Mouse (Mus musculus) midbrain, embryonic 13.5 days (tissue): Measurements from ENCODE around the gene Utp4. TPM values are rescaled to one million over a fixed set of nuclear protein-coding genes. Genes with fewer than 3 reads are reported as not detected.

Experiments used
- ATAC-seq: fragments of 200-750 bp; cut with Nextera tagmentation; 2 replicates; pipeline ENCODE4 v1.8.0; 2017; ENCODE audit warnings: mild to moderate bottlenecking, moderate TSS enrichment, moderate library complexity
- H3K27ac ChIP-seq: fragments of 300-500 bp; sonication (generic); 2 replicates; pipeline ENCODE4 v1.5.1; 2015; ENCODE audit warnings: inconsistent platforms, mild to moderate bottlenecking, moderate library complexity
- H3K27me3 ChIP-seq: fragments of 300-500 bp; sonication (generic); 2 replicates; pipeline ENCODE4 v1.6.1; 2015; ENCODE audit warnings: mild to moderate bottlenecking, inconsistent platforms
- H3K36me3 ChIP-seq: fragments of 300-500 bp; sonication (generic); 2 replicates; pipeline ENCODE4 v1.6.1; 2015; ENCODE audit warnings: mild to moderate bottlenecking, inconsistent platforms
- H3K4me1 ChIP-seq: fragments of 300-500 bp; sonication (generic); replicated peaks from 2 replicates; pipeline ENCODE4 v1.6.1; 2015; ENCODE audit warnings: inconsistent platforms
- H3K4me2 ChIP-seq: fragments of 300-500 bp; sonication (generic); replicated peaks from 2 replicates; pipeline ENCODE4 v1.6.1; 2015; ENCODE audit warnings: moderate library complexity, mild to moderate bottlenecking, inconsistent platforms
- H3K4me3 ChIP-seq: fragments of 300-500 bp; sonication (generic); replicated peaks from 2 replicates; pipeline ENCODE4 v1.5.1; 2015; ENCODE audit warnings: mild to moderate bottlenecking, inconsistent platforms
- H3K9ac ChIP-seq: fragments of 300-500 bp; sonication (generic); replicated peaks from 2 replicates; pipeline ENCODE4 v1.6.1; 2015; ENCODE audit warnings: mild to moderate bottlenecking, inconsistent platforms
- H3K9me3 ChIP-seq: fragments of 300-500 bp; sonication (generic); 2 replicates; pipeline ENCODE4 v1.6.1; 2016; ENCODE audit warnings: mild to moderate bottlenecking, inconsistent platforms
- WGBS: fragments of 180-500 bp; shearing (Covaris S2); methylation state at CpG from one replicate; pipeline ENCODE4 v1.1.7; 2015; 5-methylcytosine and 5-hydroxymethylcytosine counted together
- polyA plus RNA-seq: library from polyadenylated mRNA; unstranded; fragments of >200 nt; fragmentation: Nextera tagmentation; extraction: Ambion mirVana; gene quantifications from 2 replicates; pipeline ENCODE4 v1.2.1, GENCODE M21; 2015

Gene Utp4
- polyA plus RNA-seq, 1 experiment from 2014 or later: 44.9 TPM

GRCm38 (mm10) chr8:106953571-106953970 is 60.1 kb downstream of the Utp4 start:
- no peak for ATAC-seq
- no peaks in the 10 kb centered on the region for H3K36me3 ChIP-seq
- WGBS: 86% methylated on average over 4 of the region's 4 CpGs
- H3K27me3 ChIP-seq: no peaks in the 10 kb centered on the region
- H3K4me3 ChIP-seq: no peak overlapping the region
- no peaks in the 10 kb centered on the region for H3K9me3 ChIP-seq
- H3K27ac ChIP-seq: no peak overlapping the region
- H3K9ac ChIP-seq: no peak overlapping the region
- H3K4me2 ChIP-seq: no peak overlapping the region
- no peaks in the 10 kb centered on the region for H3K4me1 ChIP-seq

- no peak overlapping the region for H3K4me2 ChIP-seq
- no peaks in the 10 kb centered on the region for H3K27me3 ChIP-seq
- H3K4me1 ChIP-seq: no peaks in the 10 kb centered on the region
- H3K9ac ChIP-seq: no peak overlapping the region
- no peaks in the 10 kb centered on the region for H3K9me3 ChIP-seq
- H3K27ac ChIP-seq: no peak overlapping the region
- H3K4me3 ChIP-seq: no peak overlapping the region
- WGBS: 95% methylated on average over 3 of the region's 3 CpGs
- H3K36me3 ChIP-seq: no peaks in the 10 kb centered on the region
- no peak for ATAC-seq
These were observed 63.6 kb downstream of the Utp4 start for GRCm38 (mm10) chr8:106957086-106957485.

GRCm38 (mm10) chr8:106958212-106958611 is 64.8 kb downstream of the Utp4 start:
- Histone ChIP-seq H3K27me3 (no peaks in the 10 kb centered on the region), H3K36me3 (no peaks in the 10 kb centered on the region), H3K9ac (no peak overlapping the region), H3K4me2 (no peak overlapping the region), H3K27ac (no peak overlapping the region), H3K9me3 (no peaks in the 10 kb centered on the region), H3K4me3 (no peak overlapping the region), H3K4me1 (peaks cover 3% of the 10 kb centered on the region; the same call in 1 of the 2 replicates)
- 93% methylated on average over 3 of the region's 3 CpGs for WGBS
- ATAC-seq: no peak

GRCm38 (mm10) chr8:106959626-106960025 is 66.2 kb downstream of the Utp4 start:
- Histone ChIP-seq H3K9me3 (no peaks in the 10 kb centered on the region), H3K27ac (no peak overlapping the region), H3K27me3 (no peaks in the 10 kb centered on the region), H3K4me3 (no peak overlapping the region), H3K4me1 (peaks cover 8% of the 10 kb centered on the region; the same call in 1 of the 2 replicates), H3K4me2 (no peak overlapping the region), H3K36me3 (no peaks in the 10 kb centered on the region), H3K9ac (no peak overlapping the region)
- WGBS: 89% methylated on average over 2 of the region's 2 CpGs
- no peak for ATAC-seq

- ATAC-seq: no peak
- H3K4me1 ChIP-seq: peaks cover 8% of the 10 kb centered on the region; the same call in 1 of the 2 replicates
- no peaks in the 10 kb centered on the region for H3K9me3 ChIP-seq
- H3K9ac ChIP-seq: no peak overlapping the region
- no peak overlapping the region for H3K4me3 ChIP-seq
- no peak overlapping the region for H3K4me2 ChIP-seq
- 91% methylated on average over 3 of the region's 3 CpGs for whole genome bisulfite sequencing
- H3K27ac ChIP-seq: no peak overlapping the region
- H3K27me3 ChIP-seq: no peaks in the 10 kb centered on the region
- H3K36me3 ChIP-seq: no peaks in the 10 kb centered on the region
These were observed 68.9 kb downstream of the Utp4 start for GRCm38 (mm10) chr8:106962322-106962721.

GRCm38 (mm10) chr8:106963365-106963764 is 69.9 kb downstream of the Utp4 start:
- no peaks in the 10 kb centered on the region for H3K9me3 ChIP-seq
- no peak overlapping the region for H3K4me3 ChIP-seq
- WGBS: 23% methylated on average over 6 of the region's 6 CpGs
- H3K27me3 ChIP-seq: no peaks in the 10 kb centered on the region
- H3K36me3 ChIP-seq: no peaks in the 10 kb centered on the region
- no peak for ATAC-seq
- no peak overlapping the region for H3K27ac ChIP-seq
- H3K4me1 ChIP-seq: peaks cover 8% of the 10 kb centered on the region; the same call in 1 of the 2 replicates
- H3K4me2 ChIP-seq: no peak overlapping the region
- no peak overlapping the region for H3K9ac ChIP-seq

GRCm38 (mm10) chr8:106964573-106964972 is 71.1 kb downstream of the Utp4 start:
- Histone ChIP-seq H3K9ac (no peak overlapping the region), H3K4me1 (peaks cover 8% of the 10 kb centered on the region; the same call in 1 of the 2 replicates), H3K4me2 (no peak overlapping the region), H3K4me3 (no peak overlapping the region), H3K9me3 (no peaks in the 10 kb centered on the region), H3K36me3 (no peaks in the 10 kb centered on the region), H3K27ac (no peak overlapping the region), H3K27me3 (no peaks in the 10 kb centered on the region)
- ATAC-seq: no peak
- 85% methylated on average over 4 of the region's 4 CpGs for WGBS

GRCm38 (mm10) chr8:106969964-106970363 is 76.5 kb downstream of the Utp4 start:
- Histone ChIP-seq H3K4me2 (no peak overlapping the region), H3K27ac (no peak overlapping the region), H3K4me3 (no peak overlapping the region), H3K9me3 (no peaks in the 10 kb centered on the region), H3K36me3 (no peaks in the 10 kb centered on the region), H3K9ac (no peak overlapping the region), H3K27me3 (no peaks in the 10 kb centered on the region), H3K4me1 (no peaks in the 10 kb centered on the region)
- no peak for ATAC-seq
- WGBS: 89% methylated on average over 3 of the region's 3 CpGs

- no peak for ATAC-seq
- H3K27ac ChIP-seq: no peak overlapping the region
- no peaks in the 10 kb centered on the region for H3K9me3 ChIP-seq
- peaks cover 3% of the 10 kb centered on the region; the same call in 1 of the 2 replicates for H3K27me3 ChIP-seq
- no peak overlapping the region for H3K4me3 ChIP-seq
- 87% methylated on average over 5 of the region's 5 CpGs for WGBS
- H3K9ac ChIP-seq: no peak overlapping the region
- no peak overlapping the region for H3K4me2 ChIP-seq
- no peaks in the 10 kb centered on the region for H3K36me3 ChIP-seq
- H3K4me1 ChIP-seq: no peaks in the 10 kb centered on the region
These were observed 78.5 kb downstream of the Utp4 start for GRCm38 (mm10) chr8:106971916-106972315.

Other genes with a start within 250 kb of the Utp4 start
- gene Tango6, start 210.6 kb upstream of the Utp4 start, polyA plus RNA-seq: 7.5 and 7.7 TPM in 2 replicates
- 0.97 and 1.3 TPM in 2 replicates for gene Has3, start 23.4 kb upstream of the Utp4 start, polyA plus RNA-seq
- 5.4 and 6.7 TPM in 2 replicates for gene Sntb2, start 42.1 kb downstream of the Utp4 start, polyA plus RNA-seq
- gene Vps4a, start 137.6 kb downstream of the Utp4 start, polyA plus RNA-seq: 127 and 130 TPM in 2 replicates
- 32.8 and 36.8 TPM in 2 replicates for gene Pdf, start 155.0 kb downstream of the Utp4 start, polyA plus RNA-seq
- gene Cog8, start 163.1 kb downstream of the Utp4 start, polyA plus RNA-seq: 37.0 and 42.0 TPM in 2 replicates
- gene Nip7, start 163.2 kb downstream of the Utp4 start, polyA plus RNA-seq: 81.9 and 93.3 TPM in 2 replicates
- gene Tmed6, start 172.0 kb downstream of the Utp4 start, polyA plus RNA-seq: not detected in 2 replicates
- gene Terf2, start 202.9 kb downstream of the Utp4 start, polyA plus RNA-seq: 26.9 and 29.3 TPM in 2 replicates